Mouse (Mus musculus) limb, embryonic 13.5 days (tissue): ENCODE results near the gene Fam71a. TPM values are rescaled to one million over a fixed set of nuclear protein-coding genes. Genes with fewer than 3 reads are reported as not detected.

ENCODE experiments used
- polyA plus RNA-seq: library from polyadenylated mRNA; unstranded; fragments of >200 nt; fragmentation: Nextera tagmentation; extraction: Ambion mirVana; gene quantifications from 2 replicates; pipeline ENCODE4 v1.2.1, GENCODE M21; 2015

Gene Fam71a
- polyA plus RNA-seq, 1 experiment from 2014 or later, result not detected

Other genes with a start within 250 kb of the Fam71a start
- 55.1 and 55.3 TPM in 2 replicates for gene Angel2, start 239.7 kb downstream of the Fam71a start, polyA plus RNA-seq
- 64.4 and 72.7 TPM in 2 replicates for gene Vash2, start 185.5 kb downstream of the Fam71a start, polyA plus RNA-seq
- gene Flvcr1, start 138.7 kb downstream of the Fam71a start, polyA plus RNA-seq, result 5.2 and 5.8 TPM in 2 replicates
- gene Spata45, start 128.2 kb downstream of the Fam71a start, polyA plus RNA-seq, result not detected in 2 replicates
- 15.0 and 15.3 TPM in 2 replicates for gene Tatdn3, start 101.9 kb downstream of the Fam71a start, polyA plus RNA-seq
- gene Nsl1, start 101.8 kb downstream of the Fam71a start, polyA plus RNA-seq, result 22.8 and 24.2 TPM in 2 replicates
- 16.6 and 16.7 TPM in 2 replicates for gene Batf3, start 67.0 kb downstream of the Fam71a start, polyA plus RNA-seq
- gene Atf3, start 53.2 kb upstream of the Fam71a start, polyA plus RNA-seq, result 4.2 and 4.3 TPM in 2 replicates
- gene Nenf, start 153.4 kb upstream of the Fam71a start, polyA plus RNA-seq, result 96.0 and 97.8 TPM in 2 replicates
- gene Tmem206, start 161.1 kb upstream of the Fam71a start, polyA plus RNA-seq, result 20.7 and 21.5 TPM in 2 replicates
- gene Ppp2r5a, start 238.5 kb upstream of the Fam71a start, polyA plus RNA-seq, result 11.8 and 12.4 TPM in 2 replicates